Mouse (Mus musculus): ENCODE results near the gene Gm45521.

- TF ChIP-seq CTCF (IDR thresholded peaks at IDR 0.05; ENCODE audit: extremely low read depth, insufficient read depth, low read length) = no peak
- TF ChIP-seq POLR2A (IDR thresholded peaks at IDR 0.05; ENCODE audit: extremely low read depth, insufficient read depth, low read length) = no peak
Measured at GRCm38 (mm10) chr14:7934166-7934565, 22.9 kb upstream of the Gm45521 start.
